Mouse (Mus musculus): ENCODE data around the gene Gm21725.
"Not testable (repeated sequence)": the region's sequence is repeated elsewhere in the genome, so short reads cannot be mapped to it uniquely, and the experiment has no call there.

Gene Gm21725

DNA sequence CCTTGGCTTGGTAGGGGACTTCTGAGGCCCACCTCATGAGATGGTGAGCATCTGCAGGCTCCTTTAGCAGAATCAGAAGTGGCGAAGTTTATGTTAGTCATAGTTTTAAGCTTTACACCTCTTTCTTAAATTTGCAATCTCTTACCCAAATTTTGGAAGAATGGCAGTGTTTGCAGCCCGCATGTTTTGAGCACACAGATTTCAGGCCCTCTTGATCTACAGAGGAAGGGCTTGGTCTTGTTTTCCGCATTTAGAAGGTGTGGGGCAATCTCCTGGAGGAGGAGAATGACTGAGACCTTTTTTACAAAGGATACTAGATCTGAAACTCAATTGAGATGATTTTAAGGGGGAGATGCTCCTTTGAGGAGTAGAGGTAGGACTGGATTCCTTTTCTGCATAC is at the start of gene Gm21725:
Gm21725 (minus strand) TSS at position 101 of the 400 bp plus-strand sequence.
- not testable (repeated sequence) for DNase-seq

Data from kidney, postnatal 14 days (tissue).